Mouse (Mus musculus) embryonic facial prominence, embryonic 11.5 days (tissue): ENCODE results near the gene Chchd5. TPM values are rescaled to one million over a fixed set of nuclear protein-coding genes. Genes with fewer than 3 reads are reported as not detected.
A peak's percentile ranks its signal among the peaks of the same experiment; 100 is the strongest.

Source experiments
- ATAC-seq: fragments of 200-750 bp; cut with Nextera tagmentation; replicated peaks from 2 replicates; pipeline ENCODE4 v1.8.0; 2017; ENCODE audit warnings: low read depth; ENCODE audit not compliant: insufficient number of reproducible peaks, low FRiP score, low TSS enrichment
- DNase-seq: peaks from one replicate; pipeline ENCODE4 v3.0.0-alpha.2; 2015; ENCODE audit warnings: low spot score
- H3K27ac ChIP-seq: fragments of 300-500 bp; sonication (generic); replicated peaks from 2 replicates; pipeline ENCODE4 v1.5.1; 2014; ENCODE audit warnings: mild to moderate bottlenecking, low read depth, low read length, control low read depth
- H3K27me3 ChIP-seq: fragments of 300-500 bp; sonication (generic); 2 replicates; pipeline ENCODE4 v1.6.1; 2014; ENCODE audit warnings: mild to moderate bottlenecking, low read length, moderate library complexity, mixed read lengths; ENCODE audit not compliant: control insufficient read depth, insufficient read depth
- H3K36me3 ChIP-seq: fragments of 300-500 bp; sonication (generic); replicated peaks from 2 replicates; pipeline ENCODE4 v1.6.1; 2014; ENCODE audit warnings: low read depth, mild to moderate bottlenecking, low read length, moderate library complexity, mixed read lengths; ENCODE audit not compliant: control insufficient read depth, insufficient read depth
- H3K4me1 ChIP-seq: fragments of 300-500 bp; sonication (generic); 2 replicates; pipeline ENCODE4 v1.6.1; 2014; ENCODE audit warnings: low read length, mixed read lengths; ENCODE audit not compliant: control insufficient read depth, insufficient read depth
- H3K4me2 ChIP-seq: fragments of 300-500 bp; sonication (generic); 2 replicates; pipeline ENCODE4 v1.6.1; 2014; ENCODE audit warnings: low read depth, mild to moderate bottlenecking, control low read depth, low read length, moderate library complexity
- H3K4me3 ChIP-seq: fragments of 300-500 bp; sonication (generic); 2 replicates; pipeline ENCODE4 v1.5.1; 2014; ENCODE audit warnings: low read depth, low read length, control low read depth
- H3K9ac ChIP-seq: fragments of 300-500 bp; sonication (generic); replicated peaks from 2 replicates; pipeline ENCODE4 v1.6.1; 2014; ENCODE audit warnings: mild to moderate bottlenecking, control low read depth, low read length
- H3K9me3 ChIP-seq: fragments of 300-500 bp; sonication (generic); replicated peaks from 2 replicates; pipeline ENCODE4 v1.6.1; 2016; ENCODE audit warnings: mild to moderate bottlenecking, low read length, inconsistent platforms, mixed read lengths; ENCODE audit not compliant: control insufficient read depth
- WGBS: fragments of 180-500 bp; shearing (Covaris S2); extraction: QIAGEN DNeasy Blood & Tissue Kit; methylation state at CpG from one replicate; pipeline ENCODE4 v1.1.7; 2014; 5-methylcytosine and 5-hydroxymethylcytosine counted together
- polyA plus RNA-seq: library from polyadenylated mRNA; unstranded; fragments of >200 nt; fragmentation: Nextera tagmentation; extraction: Ambion mirVana; gene quantifications from 2 replicates; pipeline ENCODE4 v1.2.1, GENCODE M21; 2014

Gene Chchd5
- polyA plus RNA-seq, 1 experiment from 2014 or later = 26.8 TPM

GRCm38 (mm10) chr2:129100784-129101310, 28.7 kb upstream of the Chchd5 start, which contains the start of gene Polr1b:
Gene Polr1b (plus strand): TSS chr2:129100995.
- Histone ChIP-seq H3K36me3 (no peaks in the 10 kb centered on the region; the same call in none of the 2 replicates), H3K4me3 (peak within 1 kb of the TSS; percentile 78), H3K27ac (no peak within 1 kb of the TSS), H3K9me3 (no peaks in the 10 kb centered on the region), H3K4me2 (peak within 1 kb of the TSS; percentile 71), H3K9ac (peak within 1 kb of the TSS; percentile 77), H3K27me3 (no peaks in the 10 kb centered on the region), H3K4me1 (no peaks in the 10 kb centered on the region)
- peak; percentile 99 for ATAC-seq
- peak; percentile 97 for DNase-seq
- under 1% methylated on average over 35 of the region's 35 CpGs for WGBS

- 96% methylated on average over 5 of the region's 5 CpGs for WGBS
- DNase-seq = no peak
- Histone ChIP-seq H3K4me3 (no peak overlapping the region), H3K27ac (no peak overlapping the region), H3K4me2 (no peak overlapping the region), H3K27me3 (no peaks in the 10 kb centered on the region), H3K4me1 (no peaks in the 10 kb centered on the region), H3K36me3 (peaks cover 15% of the 10 kb centered on the region), H3K9ac (no peak overlapping the region), H3K9me3 (no peaks in the 10 kb centered on the region)
- ATAC-seq = no peak
Measured at GRCm38 (mm10) chr2:129112924-129113323, 16.6 kb upstream of the Chchd5 start.

- peaks cover 17% of the 10 kb centered on the region for H3K36me3 ChIP-seq
- ATAC-seq = no peak
- 91% methylated on average over 9 of the region's 9 CpGs for WGBS
Measured at GRCm38 (mm10) chr2:129115706-129116367, 13.7 kb upstream of the Chchd5 start.

GRCm38 (mm10) chr2:129116368-129116739, 13.1 kb upstream of the Chchd5 start:
- no peak overlapping the region for H3K4me3 ChIP-seq
- peaks cover 17% of the 10 kb centered on the region for H3K36me3 ChIP-seq
- DNase-seq = no peak
- H3K9me3 ChIP-seq = no peaks in the 10 kb centered on the region
- 90% methylated on average over 1 of the region's 1 CpGs for WGBS
- H3K4me2 ChIP-seq = no peak overlapping the region
- no peak overlapping the region for H3K27ac ChIP-seq
- H3K4me1 ChIP-seq = no peaks in the 10 kb centered on the region
- no peak overlapping the region for H3K9ac ChIP-seq
- no peaks in the 10 kb centered on the region for H3K27me3 ChIP-seq
- no peak for ATAC-seq

More at GRCm38 (mm10) chr2:129115706-129116367, 13.7 kb upstream of the Chchd5 start:
- Histone ChIP-seq H3K27ac (no peak overlapping the region), H3K9me3 (no peaks in the 10 kb centered on the region), H3K4me3 (no peak overlapping the region), H3K9ac (no peak overlapping the region), H3K27me3 (no peaks in the 10 kb centered on the region), H3K4me2 (no peak overlapping the region), H3K4me1 (no peaks in the 10 kb centered on the region)
- no peak for DNase-seq

DNA sequence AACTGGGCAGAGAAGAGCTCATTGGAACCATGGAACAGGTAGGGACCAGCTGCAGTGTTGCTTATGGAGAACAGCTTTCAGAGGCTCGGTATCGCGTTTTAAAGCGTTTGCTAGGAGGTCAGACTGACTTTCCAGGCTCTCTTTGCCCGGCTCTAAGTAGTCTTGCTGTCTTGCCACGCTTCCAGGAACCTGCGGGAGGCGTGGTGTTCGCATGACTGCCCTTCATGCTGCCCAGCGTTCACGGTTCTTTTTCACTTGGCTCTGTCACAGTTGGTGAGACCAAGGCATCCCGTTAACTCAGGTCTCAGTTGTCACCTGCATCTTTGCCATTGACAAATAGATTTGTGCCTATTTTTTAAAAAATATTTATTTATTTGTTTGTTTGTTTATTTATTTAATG, 11.4 kb upstream of the Chchd5 start:
- no peak for DNase-seq
- H3K36me3 ChIP-seq = peaks cover 17% of the 10 kb centered on the region
- no peaks in the 10 kb centered on the region for H3K9me3 ChIP-seq
- no peak overlapping the region for H3K4me3 ChIP-seq
- no peak overlapping the region for H3K4me2 ChIP-seq
- no peak overlapping the region for H3K9ac ChIP-seq
- no peaks in the 10 kb centered on the region for H3K27me3 ChIP-seq
- no peak for ATAC-seq
- no peak overlapping the region for H3K27ac ChIP-seq
- no peaks in the 10 kb centered on the region for H3K4me1 ChIP-seq
- 97% methylated on average over 12 of the region's 12 CpGs for WGBS

DNA sequence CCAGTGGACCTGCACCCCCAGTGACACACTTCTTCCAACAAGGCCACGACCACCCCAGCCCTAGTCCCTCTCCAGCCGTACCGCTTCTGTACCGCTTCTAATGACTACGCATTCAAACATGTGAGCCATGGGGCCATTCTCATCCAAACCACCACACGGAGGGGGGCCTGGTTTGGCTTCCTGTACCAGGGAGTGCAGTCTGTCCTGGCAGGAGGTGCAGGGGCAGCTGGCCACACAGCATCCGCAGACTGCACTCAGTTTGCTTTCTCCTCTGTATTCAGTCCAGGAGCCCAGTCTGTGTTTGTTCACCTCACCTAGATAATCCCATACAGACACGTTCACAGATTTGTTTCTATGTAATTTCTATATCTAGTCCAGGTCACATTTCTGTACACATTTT, 7.5 kb upstream of the Chchd5 start:
- Histone ChIP-seq H3K9ac (no peak overlapping the region), H3K4me3 (no peak overlapping the region), H3K9me3 (no peaks in the 10 kb centered on the region), H3K4me1 (no peaks in the 10 kb centered on the region), H3K4me2 (no peak overlapping the region), H3K36me3 (peaks cover 12% of the 10 kb centered on the region), H3K27ac (no peak overlapping the region), H3K27me3 (no peaks in the 10 kb centered on the region)
- DNase-seq (no peak), ATAC-seq (no peak)
- 94% methylated on average over 8 of the region's 8 CpGs for WGBS

GRCm38 (mm10) chr2:129129987-129130545, 566 bp downstream of the Chchd5 start:
- Histone ChIP-seq H3K9ac (peak overlapping the region; percentile 60), H3K4me2 (peak overlapping the region; percentile 76), H3K27ac (peak overlapping the region; percentile 70), H3K4me1 (peaks cover 3% of the 10 kb centered on the region), H3K27me3 (no peaks in the 10 kb centered on the region), H3K36me3 (peaks cover 15% of the 10 kb centered on the region), H3K4me3 (peak overlapping the region; percentile 67), H3K9me3 (no peaks in the 10 kb centered on the region)
- WGBS = 43% methylated on average over 18 of the region's 18 CpGs
- DNase-seq = no peak
- peak; percentile 34 for ATAC-seq

DNA sequence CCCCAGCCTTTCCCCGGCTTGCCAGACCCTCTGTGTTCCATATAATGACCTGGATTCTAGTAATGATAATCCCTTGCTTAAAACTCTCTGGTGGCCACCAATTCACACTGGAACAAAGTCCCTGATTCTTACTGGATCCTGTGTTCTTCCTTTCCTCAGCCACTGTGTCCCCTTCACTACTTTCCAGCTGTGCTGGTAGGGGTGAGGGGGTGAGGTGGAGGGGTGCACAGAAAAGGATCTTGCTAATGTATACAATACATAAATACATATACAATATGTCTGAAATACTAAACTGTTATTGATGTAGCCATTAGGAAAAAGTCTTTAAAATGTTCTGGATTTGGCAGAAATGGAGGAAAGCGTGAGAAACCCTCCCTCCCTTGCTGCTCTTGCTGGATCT, 1.3 kb downstream of the Chchd5 start:
- H3K4me2 ChIP-seq = 0 out of 2 replicates have a peak overlapping the region, but pooled peaks have one; percentile 76
- H3K9me3 ChIP-seq = no peaks in the 10 kb centered on the region

More for the DNA sequence above, 1.3 kb downstream of the Chchd5 start:
- ATAC-seq (no peak), DNase-seq (no peak)
- Histone ChIP-seq H3K36me3 (peaks cover 10% of the 10 kb centered on the region), H3K9ac (peak overlapping the region; percentile 60; the same call in 1 of the 2 replicates), H3K4me1 (peaks cover 3% of the 10 kb centered on the region), H3K27ac (no peak overlapping the region), H3K27me3 (no peaks in the 10 kb centered on the region), H3K4me3 (no peak overlapping the region)
- 98% methylated on average over 2 of the region's 2 CpGs for WGBS
